Mouse (Mus musculus): ENCODE data around the gene Tapt1. TPM values are rescaled to one million over a fixed set of nuclear protein-coding genes. Genes with fewer than 3 reads are reported as not detected.
"Not testable (repeated sequence)": the region's sequence is repeated elsewhere in the genome, so short reads cannot be mapped to it uniquely, and the experiment has no call there.

Tapt1 gene
- total RNA-seq (2022), result 10 to 100 TPM; 43.0 to 52.9 (median 46.8) TPM

DNA sequence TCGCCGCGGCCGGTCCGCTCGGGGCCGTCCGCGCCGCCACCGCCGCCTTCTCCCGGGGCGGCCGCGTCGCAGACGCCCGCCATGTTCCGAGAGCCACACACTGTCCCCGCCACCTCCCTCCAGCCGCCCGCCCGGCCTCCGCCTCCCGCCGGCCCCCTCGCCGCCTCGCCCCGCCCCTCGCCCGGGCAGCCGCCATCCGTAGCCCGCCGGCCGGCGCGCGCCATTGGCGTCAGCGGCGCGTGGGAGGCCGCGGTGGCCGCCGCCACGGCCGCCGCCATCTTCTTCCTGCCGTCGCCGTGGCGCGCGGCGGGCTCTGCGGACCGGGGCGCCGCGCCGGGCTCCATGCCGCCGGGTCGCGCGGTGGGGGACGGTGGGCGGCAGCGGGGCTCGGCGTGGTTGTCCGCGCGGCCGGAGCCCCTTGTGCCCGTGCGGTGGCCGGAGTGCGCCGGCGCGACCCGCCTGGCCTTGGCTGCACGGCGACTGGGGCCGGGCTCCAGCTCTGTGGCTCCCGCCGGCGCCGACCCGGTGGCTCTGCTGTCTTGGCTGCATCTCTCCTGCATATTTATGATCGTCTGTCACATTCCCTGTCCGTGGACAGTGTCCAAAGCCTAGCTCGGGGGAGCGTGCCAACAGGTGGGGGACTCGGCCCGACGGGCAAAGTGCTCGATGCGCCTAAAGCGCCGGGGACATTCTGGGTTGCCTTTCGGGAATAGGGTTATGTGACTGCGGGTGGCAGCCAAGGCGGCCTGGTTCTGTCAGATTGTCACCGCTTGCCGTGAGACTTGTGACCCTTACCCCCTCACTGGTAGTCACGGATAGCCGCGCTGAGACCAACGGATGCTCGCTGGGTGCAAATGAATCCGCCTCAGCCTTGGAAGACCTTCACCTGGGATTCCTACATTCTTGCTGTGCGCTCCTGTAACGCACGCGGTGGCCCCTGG, at the start of gene Tapt1:
Gene Tapt1, minus strand, starts transcription at position 106 of the 941 bp plus-strand sequence.
- peak; percentile 59 to 81 for DNase-seq (ENCODE audit: low spot score in 2 of 2)

- DNase-seq (ENCODE audit: low spot score in 2 of 2), result no peak
These were observed 45.1 kb upstream of the Tapt1 start for GRCm38 (mm10) chr5:44271564-44271963.

GRCm38 (mm10) chr5:44268524-44268923, 42.1 kb upstream of the Tapt1 start:
- not testable (repeated sequence) for DNase-seq (ENCODE audit: low spot score in 2 of 2)

- no peak for DNase-seq (ENCODE audit: low spot score in 2 of 2)
These were observed 35.3 kb upstream of the Tapt1 start for GRCm38 (mm10) chr5:44261691-44262090.

DNA sequence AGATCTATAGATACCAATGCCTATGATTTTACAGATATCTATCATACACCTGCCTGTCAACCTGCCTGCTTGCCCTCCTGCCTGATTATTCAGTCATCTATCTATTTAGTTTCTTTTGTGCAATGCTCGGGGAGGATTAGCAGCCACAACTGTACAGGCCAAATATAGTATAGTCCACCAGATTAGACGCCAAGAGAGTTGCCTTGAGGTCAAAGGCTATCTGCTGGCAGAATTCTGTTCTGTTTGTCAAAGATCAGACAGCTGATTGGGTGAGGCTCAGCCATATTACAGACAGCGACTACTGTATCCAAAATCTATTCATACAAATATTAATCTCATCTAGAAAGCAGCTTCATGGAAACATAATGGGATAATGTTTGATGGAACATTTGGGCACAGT, 34.7 kb upstream of the Tapt1 start:
- DNase-seq (ENCODE audit: low spot score in 2 of 2), result no peak

- DNase-seq (ENCODE audit: low spot score in 2 of 2), result no peak
These were observed 33.3 kb upstream of the Tapt1 start for GRCm38 (mm10) chr5:44259678-44260077.

GRCm38 (mm10) chr5:44258163-44258562, 31.7 kb upstream of the Tapt1 start:
- DNase-seq (ENCODE audit: low spot score in 2 of 2), result no peak

- DNase-seq (ENCODE audit: low spot score in 2 of 2), result peak in 1 of 2 experiments; percentile 16
These were observed 31.0 kb upstream of the Tapt1 start for GRCm38 (mm10) chr5:44257401-44257800.

DNA sequence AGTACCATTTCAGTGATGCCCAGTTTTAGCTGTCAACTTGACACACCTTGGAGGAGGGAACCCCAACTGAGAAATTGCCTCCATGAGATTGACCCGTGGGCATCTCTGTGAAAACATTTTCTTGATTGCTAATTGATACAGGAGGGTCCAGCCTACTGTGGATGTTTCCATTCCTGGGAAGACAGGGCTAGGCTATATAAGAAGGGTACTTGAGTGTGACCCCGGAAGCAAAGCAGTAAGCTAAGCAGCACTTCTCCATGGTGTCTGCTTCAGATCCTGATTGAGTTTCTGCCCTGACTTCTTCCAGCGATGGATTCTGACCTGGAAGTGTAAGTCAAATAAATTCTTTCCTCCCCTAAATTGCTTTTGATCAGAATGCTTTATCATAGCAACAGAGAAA, 30.1 kb upstream of the Tapt1 start:
- DNase-seq (ENCODE audit: low spot score in 2 of 2), result no peak

DNA sequence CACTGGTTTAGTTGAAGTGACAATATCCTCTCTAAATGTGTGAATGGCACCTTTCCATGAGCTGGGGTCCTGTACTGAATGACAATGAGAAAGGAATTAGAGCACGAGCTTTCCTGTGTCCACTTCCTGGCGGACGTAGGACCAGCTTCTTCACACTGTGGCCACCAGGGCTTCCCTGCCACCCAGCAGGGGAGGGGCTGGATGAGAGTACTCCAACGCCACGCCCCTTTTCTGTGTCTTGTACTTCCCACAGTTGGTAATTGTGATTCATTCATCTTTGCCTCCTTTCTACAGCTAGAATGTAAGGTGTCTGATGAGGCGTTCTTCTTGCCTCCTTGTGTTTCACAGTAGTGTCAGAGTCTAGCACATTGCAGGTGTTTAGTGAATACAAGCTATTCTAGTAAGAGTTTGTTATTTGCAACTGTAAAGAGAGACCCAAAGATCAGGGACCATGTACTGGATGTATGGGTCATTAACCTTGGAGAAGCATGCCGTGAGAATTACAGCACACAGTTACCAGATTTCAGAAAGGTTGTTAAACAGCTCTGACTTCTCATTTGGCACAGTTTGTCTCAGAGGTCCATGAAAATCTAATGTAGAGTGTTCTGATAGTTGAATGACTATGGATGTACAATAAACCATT, 29.5 kb upstream of the Tapt1 start:
- no peak for DNase-seq (ENCODE audit: low spot score in 2 of 2)

DNA sequence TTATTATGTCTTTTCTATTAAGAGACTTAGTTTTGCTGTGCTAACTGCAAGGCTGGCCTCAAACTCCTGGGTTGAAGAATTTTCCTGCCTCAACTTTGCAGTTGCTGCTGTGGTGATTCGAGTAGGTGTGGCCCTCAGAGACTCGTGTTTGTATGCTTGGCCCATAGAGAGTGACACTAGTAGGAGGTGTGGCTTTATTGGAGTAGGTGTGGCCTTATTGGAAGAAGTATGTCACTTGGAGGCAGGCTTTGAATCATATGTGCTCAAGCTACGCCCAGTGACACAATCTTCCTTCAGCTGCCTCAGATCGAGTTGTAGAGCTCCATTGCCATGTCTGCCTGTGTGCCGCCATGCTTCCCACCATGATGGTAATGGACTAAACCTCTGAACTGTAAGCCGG, 27.0 kb upstream of the Tapt1 start:
- no peak for DNase-seq (ENCODE audit: low spot score in 2 of 2)

- no peak for DNase-seq (ENCODE audit: low spot score in 2 of 2)
These were observed 26.0 kb upstream of the Tapt1 start for GRCm38 (mm10) chr5:44252395-44252794.

DNA sequence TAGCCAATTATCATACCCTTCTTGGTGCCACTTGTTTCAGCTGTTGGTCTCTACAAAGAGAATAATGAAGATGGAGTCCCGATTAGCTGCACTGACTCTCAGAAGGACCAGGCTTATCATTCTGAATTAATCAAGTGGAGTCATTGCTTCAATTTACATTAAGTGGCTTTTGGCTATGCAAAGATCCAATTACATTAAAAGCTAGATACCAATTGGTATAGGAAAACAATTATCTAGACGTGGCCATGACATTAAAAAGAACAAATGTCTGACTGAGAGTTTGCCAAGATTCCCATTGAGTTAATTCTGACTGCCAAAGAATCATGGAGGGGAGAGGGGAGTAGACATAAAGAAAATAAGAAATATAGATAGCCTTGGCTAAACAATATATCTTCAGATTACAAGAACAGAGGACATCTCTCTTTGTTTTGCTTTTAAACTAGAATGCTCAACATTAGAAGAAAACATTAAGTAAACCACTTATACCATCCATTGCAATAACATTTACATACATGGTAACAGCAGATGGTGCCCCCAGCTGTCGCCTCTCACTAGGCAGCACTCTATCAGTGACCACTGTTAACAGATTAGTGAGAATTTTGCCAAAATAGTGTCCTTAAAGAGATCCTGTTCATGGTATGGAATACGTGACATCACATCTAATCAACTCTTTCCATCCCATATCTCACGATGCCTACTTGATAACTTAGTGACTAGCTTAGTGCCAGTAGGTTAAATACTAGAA, 24.0 kb upstream of the Tapt1 start:
- no peak for DNase-seq (ENCODE audit: low spot score in 2 of 2)

DNA sequence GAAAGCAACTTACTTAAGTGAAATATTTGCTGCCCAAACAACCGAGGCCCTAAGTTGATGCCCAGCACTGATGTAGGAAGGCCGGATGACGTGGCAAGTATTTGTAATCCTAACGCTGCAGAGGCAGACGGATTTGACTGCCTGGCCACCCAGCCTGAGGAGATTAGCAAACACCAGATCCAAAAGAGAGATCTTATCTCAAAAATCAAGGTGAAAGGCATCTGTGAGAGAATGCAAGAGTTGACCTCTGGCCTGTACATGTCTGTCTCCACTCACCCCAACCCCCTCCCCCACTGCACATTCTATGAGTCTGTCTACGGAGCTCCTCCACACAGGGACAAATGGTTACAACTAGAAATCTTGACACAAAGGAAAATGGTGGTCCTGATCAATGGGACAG, 22.9 kb upstream of the Tapt1 start:
- DNase-seq (ENCODE audit: low spot score in 2 of 2), result no peak

GRCm38 (mm10) chr5:44246493-44247217, 20.2 kb upstream of the Tapt1 start:
- DNase-seq (ENCODE audit: low spot score in 2 of 2), result no peak

DNA sequence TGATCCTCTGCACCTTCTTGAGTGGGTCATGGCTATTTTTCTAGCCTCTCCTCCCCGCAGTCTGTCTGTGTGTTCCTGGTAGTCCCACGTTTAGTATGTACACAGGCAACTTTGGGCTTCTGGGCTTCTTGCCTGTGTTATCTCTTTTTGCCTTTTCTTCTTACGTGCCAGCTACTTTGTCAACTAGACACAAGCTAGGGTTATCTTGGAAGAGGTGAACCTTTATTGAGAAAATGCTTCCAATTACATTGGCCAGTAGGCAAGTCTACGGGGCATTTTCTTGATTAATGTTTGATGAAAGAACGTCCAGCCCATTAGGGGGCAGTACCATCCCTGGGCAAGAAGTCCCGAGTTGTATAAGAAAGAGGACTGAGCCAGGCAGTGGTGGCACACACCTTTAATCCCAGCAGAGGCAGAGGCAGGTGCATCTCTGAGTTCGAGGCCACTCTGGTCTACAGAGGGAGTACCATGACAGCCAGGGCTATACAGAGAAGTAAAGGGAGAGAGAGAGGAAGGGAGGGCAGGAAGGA, 18.5 kb upstream of the Tapt1 start:
- DNase-seq (ENCODE audit: low spot score in 2 of 2), result no peak

DNA sequence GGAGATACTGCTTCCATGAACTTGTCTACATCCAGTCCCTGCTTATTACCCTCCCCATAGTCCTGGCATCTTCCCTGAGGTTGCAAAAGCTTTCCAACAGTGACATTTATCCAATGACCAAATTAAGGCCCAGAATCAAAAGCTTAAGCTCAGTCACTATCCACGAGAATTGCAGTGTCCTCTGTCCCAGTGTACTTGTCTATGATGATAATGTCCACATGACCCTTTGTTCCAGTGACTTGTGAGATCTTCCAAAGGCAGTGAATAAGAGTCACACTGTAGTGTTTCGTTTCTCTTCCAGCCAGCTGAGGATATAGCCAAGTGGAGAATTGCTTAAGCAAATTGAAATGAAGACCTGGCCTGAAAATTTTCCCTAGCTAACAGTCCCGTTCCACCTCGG, 16.4 kb upstream of the Tapt1 start:
- no peak for DNase-seq (ENCODE audit: low spot score in 2 of 2)

GRCm38 (mm10) chr5:44241726-44242125, 15.3 kb upstream of the Tapt1 start:
- DNase-seq (ENCODE audit: low spot score in 2 of 2), result no peak

GRCm38 (mm10) chr5:44239187-44240136, 13.0 kb upstream of the Tapt1 start:
- DNase-seq (ENCODE audit: low spot score in 2 of 2), result no peak

GRCm38 (mm10) chr5:44238201-44238600, 11.8 kb upstream of the Tapt1 start:
- no peak for DNase-seq (ENCODE audit: low spot score in 2 of 2)
